Mouse (Mus musculus): ENCODE measurements at regions not wholly inside any gene's neighbourhood (a gene's known extent, or its start where the extent isn't known, plus 50 kb on each side); places are given as distances from the start of the nearest gene placed in this dataset.
"Not testable (repeated sequence)": the region's sequence is repeated elsewhere in the genome, so short reads cannot be mapped to it uniquely, and the experiment has no call there.

GRCm38 (mm10) chr5:134046086-134046485 is 53.4 kb upstream of the Castor2 start:
- H3K4me1 ChIP-seq, result no peaks in the 10 kb centered on the region; the same call in 1 of the 2 replicates
- no peak overlapping the region for H3K9ac ChIP-seq
- H3K27me3 ChIP-seq (replicated peaks), result no peaks in the 10 kb centered on the region
- no peaks in the 10 kb centered on the region for H3K36me3 ChIP-seq
- H3K9me3 ChIP-seq (replicated peaks), result no peaks in the 10 kb centered on the region
- no peak overlapping the region for H3K4me2 ChIP-seq
- H3K4me3 ChIP-seq, result no peak overlapping the region
- no peak for ATAC-seq
- WGBS (ENCODE audit: insufficient replicate concordance), result 72% methylated on average over 6 of the region's 6 CpGs
- H3K27ac ChIP-seq, result no peak overlapping the region

DNA sequence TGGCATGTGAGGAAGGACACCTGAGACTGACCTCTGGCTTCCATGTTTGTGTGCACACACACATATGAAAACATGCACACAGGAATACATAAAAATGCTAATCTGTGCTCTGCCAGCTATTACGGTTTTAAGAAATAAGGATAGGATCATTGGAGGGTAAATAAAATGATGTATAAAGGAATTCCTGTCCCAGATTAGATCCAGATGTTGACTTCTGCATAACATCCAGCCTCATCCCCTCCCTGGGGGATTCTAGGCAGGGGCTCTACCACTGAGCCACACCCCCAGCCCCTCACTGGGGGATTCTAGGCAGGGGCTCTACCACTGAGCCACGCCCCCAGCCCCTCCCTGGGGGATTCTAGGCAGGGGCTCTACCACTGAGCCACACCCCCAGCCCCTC is 56.6 kb upstream of the Castor2 start:
- H3K27me3 ChIP-seq (replicated peaks); H3K27ac ChIP-seq; H3K4me1 ChIP-seq; H3K9me3 ChIP-seq (replicated peaks); H3K9ac ChIP-seq; ATAC-seq; H3K4me2 ChIP-seq; H3K36me3 ChIP-seq; H3K4me3 ChIP-seq: not testable (repeated sequence)
- WGBS (ENCODE audit: insufficient replicate concordance), result 60% methylated on average over 2 of the region's 2 CpGs

- 64% methylated on average over 11 of the region's 11 CpGs for WGBS (ENCODE audit: insufficient replicate concordance)
- H3K4me2 ChIP-seq, result no peak overlapping the region
- H3K9me3 ChIP-seq (replicated peaks), result no peaks in the 10 kb centered on the region; the same call in 1 of the 2 replicates
Measured at GRCm38 (mm10) chr5:134027316-134027966, 72.1 kb upstream of the Castor2 start.

DNA sequence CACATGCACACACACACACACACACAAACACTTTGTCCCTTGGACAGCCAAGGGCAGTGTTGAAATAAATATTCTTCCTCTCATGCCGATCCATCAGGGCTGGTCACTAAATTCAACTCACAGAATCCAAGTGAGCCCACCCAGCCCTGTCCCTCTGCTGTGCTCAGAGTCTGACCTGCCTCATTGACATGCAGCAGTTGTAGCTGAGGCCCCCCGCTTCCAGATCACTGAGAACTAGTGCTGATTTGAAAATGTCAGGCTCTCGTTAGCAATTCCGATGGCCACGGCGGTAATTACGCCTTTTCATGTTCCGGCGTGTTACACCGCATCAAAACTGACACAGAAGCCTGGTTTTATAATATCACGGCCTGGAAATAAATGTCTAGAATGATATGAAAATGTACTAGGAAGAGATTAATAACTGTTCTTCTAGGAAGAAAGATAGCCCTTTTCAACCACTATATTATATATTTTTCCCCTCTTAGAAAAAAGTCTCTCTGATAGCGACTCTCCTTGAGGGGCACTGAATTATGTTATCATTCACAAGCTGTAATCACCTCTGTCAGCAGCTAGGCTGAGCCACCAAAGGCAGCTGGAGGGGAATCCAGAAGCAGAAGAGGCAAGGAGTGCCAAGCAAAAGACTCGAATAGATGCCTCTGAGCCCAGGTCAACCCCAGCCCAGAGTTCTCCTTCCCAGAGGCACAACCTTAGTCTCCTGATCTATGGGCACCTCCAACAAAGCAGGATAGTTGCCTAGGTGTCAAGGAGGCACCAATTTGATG is 79.7 kb upstream of the Castor2 start:
- H3K4me3 ChIP-seq, result no peak overlapping the region
- H3K27ac ChIP-seq, result no peak overlapping the region
- H3K4me1 ChIP-seq, result no peaks in the 10 kb centered on the region
- no peaks in the 10 kb centered on the region for H3K36me3 ChIP-seq
- H3K9ac ChIP-seq, result no peak overlapping the region
- 74% methylated on average over 13 of the region's 13 CpGs for WGBS (ENCODE audit: insufficient replicate concordance)
- no peaks in the 10 kb centered on the region; the same call in 1 of the 2 replicates for H3K9me3 ChIP-seq (replicated peaks)
- no peaks in the 10 kb centered on the region for H3K27me3 ChIP-seq (replicated peaks)
- no peak overlapping the region for H3K4me2 ChIP-seq
- ATAC-seq, result no peak

More at GRCm38 (mm10) chr5:134027316-134027966, 72.1 kb upstream of the Castor2 start:
- Histone ChIP-seq H3K27ac (no peak overlapping the region), H3K36me3 (no peaks in the 10 kb centered on the region), H3K4me1 (no peaks in the 10 kb centered on the region), H3K9ac (no peak overlapping the region), H3K4me3 (no peak overlapping the region), H3K27me3 (replicated peaks) (no peaks in the 10 kb centered on the region)
- ATAC-seq, result no peak

GRCm38 (mm10) chr5:134014257-134015163 is 85.0 kb upstream of the Castor2 start:
- Histone ChIP-seq H3K36me3 (no peaks in the 10 kb centered on the region), H3K4me3 (no peak overlapping the region), H3K9me3 (replicated peaks) (no peaks in the 10 kb centered on the region), H3K9ac (no peak overlapping the region), H3K4me2 (no peak overlapping the region), H3K27ac (no peak overlapping the region), H3K4me1 (no peaks in the 10 kb centered on the region), H3K27me3 (replicated peaks) (no peaks in the 10 kb centered on the region)
- 47% methylated on average over 13 of the region's 13 CpGs for WGBS (ENCODE audit: insufficient replicate concordance)
- ATAC-seq, result no peak

DNA sequence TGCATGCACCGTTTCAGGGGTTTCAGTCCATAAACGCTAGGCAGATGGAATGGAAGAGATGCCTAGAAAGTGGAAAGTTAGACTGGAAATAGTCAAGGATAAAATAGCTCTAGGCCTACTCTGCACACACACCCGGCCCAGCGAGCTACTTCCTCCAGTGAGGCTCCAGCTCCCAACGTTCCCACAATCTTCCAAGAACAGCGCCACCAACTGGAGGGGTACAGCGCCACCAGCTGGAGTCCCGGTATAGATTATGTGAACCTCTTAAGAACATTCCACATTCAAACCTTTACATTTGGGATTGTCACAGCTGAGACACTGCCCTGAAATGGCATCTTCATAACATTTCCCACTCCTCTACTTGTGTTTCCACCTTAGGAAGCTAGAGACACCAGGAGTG is 86.3 kb upstream of the Castor2 start:
- H3K4me2 ChIP-seq, result no peak overlapping the region
- no peak for ATAC-seq
- H3K4me1 ChIP-seq, result no peaks in the 10 kb centered on the region
- no peaks in the 10 kb centered on the region for H3K36me3 ChIP-seq
- H3K9ac ChIP-seq, result no peak overlapping the region
- WGBS (ENCODE audit: insufficient replicate concordance), result 59% methylated on average over 8 of the region's 8 CpGs
- H3K9me3 ChIP-seq (replicated peaks), result no peaks in the 10 kb centered on the region
- no peak overlapping the region for H3K27ac ChIP-seq
- H3K4me3 ChIP-seq, result no peak overlapping the region
- H3K27me3 ChIP-seq (replicated peaks), result no peaks in the 10 kb centered on the region

DNA sequence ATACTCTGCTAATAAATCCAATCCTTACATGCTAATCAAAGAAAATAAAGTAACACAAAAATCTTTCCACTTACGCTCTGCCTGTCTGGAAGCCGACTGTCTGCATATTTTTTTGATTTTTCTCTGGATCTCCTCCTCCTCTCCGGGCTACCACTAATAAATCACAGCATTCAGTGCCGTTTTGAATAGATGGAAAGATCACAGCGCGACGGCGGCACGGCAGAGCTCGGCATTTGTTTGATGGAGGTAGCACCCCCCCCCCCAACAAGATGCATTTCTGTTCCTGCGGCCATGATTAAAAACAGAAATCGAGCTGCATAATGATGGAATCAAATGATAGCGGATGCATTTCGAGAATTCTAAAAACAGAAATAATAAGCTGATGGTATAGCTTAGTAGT is 89.7 kb upstream of the Castor2 start:
- Histone ChIP-seq H3K27me3 (replicated peaks) (no peaks in the 10 kb centered on the region), H3K27ac (no peak overlapping the region), H3K4me2 (no peak overlapping the region), H3K4me1 (no peaks in the 10 kb centered on the region), H3K36me3 (no peaks in the 10 kb centered on the region), H3K9me3 (replicated peaks) (no peaks in the 10 kb centered on the region), H3K9ac (no peak overlapping the region), H3K4me3 (no peak overlapping the region)
- 75% methylated on average over 14 of the region's 14 CpGs for WGBS (ENCODE audit: insufficient replicate concordance)
- ATAC-seq, result no peak

- no peaks in the 10 kb centered on the region for H3K36me3 ChIP-seq
- ATAC-seq, result peak; percentile 68
- H3K9ac ChIP-seq, result no peak overlapping the region
- H3K27ac ChIP-seq, result no peak overlapping the region
- H3K4me2 ChIP-seq, result no peak overlapping the region
- 8% methylated on average over 3 of the region's 3 CpGs for WGBS (ENCODE audit: insufficient replicate concordance)
- H3K9me3 ChIP-seq (replicated peaks), result no peaks in the 10 kb centered on the region
- H3K4me1 ChIP-seq, result no peaks in the 10 kb centered on the region
- no peaks in the 10 kb centered on the region for H3K27me3 ChIP-seq (replicated peaks)
- no peak overlapping the region for H3K4me3 ChIP-seq
Measured at GRCm38 (mm10) chr5:134007127-134007771, 92.3 kb upstream of the Castor2 start.

GRCm38 (mm10) chr5:134006470-134007126 is 92.9 kb upstream of the Castor2 start:
- no peak overlapping the region for H3K27ac ChIP-seq
- H3K9ac ChIP-seq, result no peak overlapping the region
- no peaks in the 10 kb centered on the region for H3K9me3 ChIP-seq (replicated peaks)
- peak; percentile 65 for ATAC-seq
- H3K36me3 ChIP-seq, result no peaks in the 10 kb centered on the region
- WGBS (ENCODE audit: insufficient replicate concordance), result 10% methylated on average over 14 of the region's 14 CpGs
- H3K4me1 ChIP-seq, result no peaks in the 10 kb centered on the region
- H3K4me3 ChIP-seq, result no peak overlapping the region
- no peaks in the 10 kb centered on the region for H3K27me3 ChIP-seq (replicated peaks)
- peak overlapping the region; percentile 48 for H3K4me2 ChIP-seq

- no peaks in the 10 kb centered on the region for H3K4me1 ChIP-seq
- no peak overlapping the region for H3K27ac ChIP-seq
- no peaks in the 10 kb centered on the region for H3K9me3 ChIP-seq (replicated peaks)
- no peak overlapping the region for H3K4me3 ChIP-seq
- no peak for ATAC-seq
- no peaks in the 10 kb centered on the region for H3K36me3 ChIP-seq
- no peak overlapping the region for H3K4me2 ChIP-seq
- no peak overlapping the region for H3K9ac ChIP-seq
- no peaks in the 10 kb centered on the region for H3K27me3 ChIP-seq (replicated peaks)
- 35% methylated on average over 3 of the region's 3 CpGs for WGBS (ENCODE audit: insufficient replicate concordance)
Measured at GRCm38 (mm10) chr5:134006001-134006400, 93.5 kb upstream of the Castor2 start.

GRCm38 (mm10) chr5:134000100-134000499 is 99.4 kb upstream of the Castor2 start:
- Histone ChIP-seq H3K27me3 (replicated peaks) (no peaks in the 10 kb centered on the region), H3K27ac (no peak overlapping the region), H3K4me3 (no peak overlapping the region), H3K4me2 (no peak overlapping the region), H3K9me3 (replicated peaks) (no peaks in the 10 kb centered on the region), H3K9ac (no peak overlapping the region), H3K4me1 (no peaks in the 10 kb centered on the region), H3K36me3 (no peaks in the 10 kb centered on the region)
- WGBS (ENCODE audit: insufficient replicate concordance), result 32% methylated on average over 3 of the region's 3 CpGs
- no peak for ATAC-seq

All from liver, embryonic 12.5 days (tissue).